Mouse (Mus musculus) MEL (cell line): ENCODE results near the gene Zfp768.

Source experiments
- CTCF ChIP-seq, 3 experiments: IDR thresholded peaks in 2 of 3; conservative IDR thresholded peaks in 1 of 3; 2 replicates each; pipeline ENCODE4 v1.5.1; 2011 to 2012; ENCODE audit warnings: low read length in 3 of 3, low read depth in 2 of 3, mild to moderate bottlenecking in 2 of 3, improper control_type of control experiment in 1 of 3, inconsistent platforms in 1 of 3, mixed read lengths in 1 of 3, moderate library complexity in 1 of 3; ENCODE audit not compliant: control insufficient read depth in 1 of 3, insufficient read depth in 1 of 3, poor library complexity in 1 of 3, severe bottlenecking in 1 of 3
- EP300 ChIP-seq, 2 experiments: IDR thresholded peaks; 2 replicates each; pipeline ENCODE4 v1.6.1; 2011; ENCODE audit warnings: improper control_type of control experiment in 2 of 2, low read length in 2 of 2, low read depth in 1 of 2, mild to moderate bottlenecking in 1 of 2
- POLR2A ChIP-seq, 2 experiments: IDR thresholded peaks; 2 replicates each; pipeline ENCODE4 v1.6.1; 2011 to 2012; ENCODE audit warnings: low read length in 2 of 2, mild to moderate bottlenecking in 2 of 2, control low read depth in 1 of 2, improper control_type of control experiment in 1 of 2, low read depth in 1 of 2, moderate library complexity in 1 of 2; ENCODE audit not compliant: control insufficient read depth in 1 of 2, insufficient read depth in 1 of 2, poor library complexity in 1 of 2
- POLR2AphosphoS5 ChIP-seq: IDR thresholded peaks from 2 replicates; pipeline ENCODE4 v1.6.1; 2012; ENCODE audit warnings: low read depth, borderline replicate concordance, mild to moderate bottlenecking, inconsistent platforms, low read length, moderate library complexity, mixed read lengths
- RAD21 ChIP-seq: IDR thresholded peaks from 2 replicates; pipeline ENCODE4 v1.6.1; 2011; ENCODE audit warnings: mild to moderate bottlenecking, low read depth, low read length, improper control_type of control experiment
- TAL1 ChIP-seq: IDR thresholded peaks from 2 replicates; pipeline ENCODE4 v1.6.1; 2012; ENCODE audit warnings: mild to moderate bottlenecking, inconsistent platforms, low read length, moderate library complexity, mixed read lengths
- USF1 ChIP-seq: IDR thresholded peaks from 2 replicates; pipeline ENCODE4 v1.6.1; 2014; ENCODE audit warnings: low read depth, mild to moderate bottlenecking, inconsistent platforms, low read length, improper control_type of control experiment, moderate library complexity
- ZMIZ1 ChIP-seq: IDR thresholded peaks from 2 replicates; pipeline ENCODE4 v1.6.1; 2012; ENCODE audit warnings: low read depth, mild to moderate bottlenecking, inconsistent platforms, low read length, improper control_type of control experiment, moderate library complexity
- ZNF384 ChIP-seq: IDR thresholded peaks from 2 replicates; pipeline ENCODE4 v1.6.1; 2012; ENCODE audit warnings: low read depth, mild to moderate bottlenecking, inconsistent platforms, low read length, improper control_type of control experiment

DNA sequence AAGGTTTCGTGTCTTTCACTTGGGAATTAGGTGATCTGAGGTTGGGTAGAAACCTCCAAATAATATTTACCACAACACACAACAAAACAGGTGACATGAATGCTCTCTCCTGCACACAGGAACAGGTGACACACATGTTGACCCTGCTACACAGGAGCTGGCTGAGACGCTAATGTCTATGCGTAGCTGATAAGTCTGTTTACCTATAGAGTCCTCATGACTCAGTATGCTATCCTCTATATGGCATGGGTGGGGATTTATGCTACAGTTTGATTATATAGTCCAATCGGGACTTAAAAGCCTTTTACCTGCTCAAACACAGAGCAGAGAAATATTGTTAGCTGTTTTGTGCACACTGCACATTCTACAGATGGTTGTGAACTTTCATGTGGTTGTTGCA is 14.9 kb upstream of the Zfp768 start:
- TF ChIP-seq POLR2A (IDR thresholded peaks at IDR 0.05; ENCODE audit: control insufficient read depth in 1 of 2, insufficient read depth in 1 of 2, low read depth in 1 of 2, low read length in 2 of 2, poor library complexity in 1 of 2) (no peak), EP300 (IDR thresholded peaks at IDR 0.05; ENCODE audit: low read depth in 1 of 2, low read length in 2 of 2) (no peak), CTCF (IDR thresholded peaks at IDR 0.05 in 2 of 3, conservative IDR thresholded peaks at IDR 0.05 in 1 of 3; ENCODE audit: control insufficient read depth in 1 of 3, insufficient read depth in 1 of 3, low read depth in 2 of 3, low read length in 3 of 3, poor library complexity in 1 of 3, severe bottlenecking in 1 of 3) (no peak), POLR2AphosphoS5 (no peak), ZNF384 (no peak), RAD21 (no peak), USF1 (no peak), ZMIZ1 (no peak), TAL1 (no peak)
